22 mouse cellular contexts compared by ENCODE assay signal in genomic region chrX:103521221-103521716, GRCm38 (mm10).
DNase-seq lines count a peak whose midpoint lies in the region; ATAC-seq and TF ChIP-seq lines count a peak whose summit lies in the region.
"Had no signal": no experiment of that assay in that cellular context is flagged by ENCODE, and none has a peak within 500 bp of the region (broad histone marks: within the 10 kb centered on the region; RNA-seq: fewer than 3 reads in every experiment).

No protein-coding gene starts in this region.

- H3K4me3 ChIP-seq in kidney, embryonic 16.5 days (ENCODE audit: low read length), result no peak overlapping the region
- H3K4me3 ChIP-seq in bone marrow macrophage, adult 2 months (ENCODE audit: insufficient read depth, low read length), result no peak overlapping the region
- H3K4me3 ChIP-seq in stomach, postnatal 0 days (ENCODE audit: low read depth, low read length), result no peak overlapping the region
- H3K4me3 ChIP-seq: embryonic facial prominence, embryonic 10.5 days; forebrain, embryonic 13.5 days; gastrocnemius, adult 2 months; heart, embryonic 10.5 days; hindbrain, embryonic 13.5 days had no signal

- ATAC-seq in kidney, embryonic 16.5 days (ENCODE audit: low FRiP score, low TSS enrichment), result no peak
- peak; percentile 32 to 37; a peak in 2 of 4 replicates for ATAC-seq in hematopoietic stem cell, adult 5-6 weeks (replicated peaks in 1 of 2; ENCODE audit: insufficient read depth in 1 of 2, low FRiP score in 2 of 2, low TSS enrichment in 1 of 2, low read depth in 1 of 2, poor library complexity in 2 of 2, severe bottlenecking in 2 of 2)
- ATAC-seq in stomach, postnatal 0 days (ENCODE audit: low FRiP score, low TSS enrichment), result no peak
- ATAC-seq: forebrain, embryonic 13.5 days; forebrain, postnatal 0 days; hindbrain, postnatal 0 days had no signal

- H3K4me2 ChIP-seq in kidney, embryonic 16.5 days (replicated peaks; ENCODE audit: low read depth, low read length), result no peak overlapping the region
- H3K4me2 ChIP-seq in stomach, postnatal 0 days (replicated peaks; ENCODE audit: low read depth), result no peak overlapping the region
- H3K4me2 ChIP-seq: forebrain, embryonic 13.5 days; hindbrain, embryonic 13.5 days had no signal

- H3K27ac ChIP-seq in kidney, embryonic 16.5 days (ENCODE audit: low read length), result no peak overlapping the region
- peak overlapping the region; percentile 79 for H3K27ac ChIP-seq in bone marrow macrophage, adult 2 months (ENCODE audit: insufficient read depth, low read depth, low read length)
- no peak overlapping the region for H3K27ac ChIP-seq in stomach, postnatal 0 days (replicated peaks)
- H3K27ac ChIP-seq: embryonic facial prominence, embryonic 10.5 days; forebrain, embryonic 13.5 days; gastrocnemius, adult 2 months; heart, embryonic 10.5 days; hindbrain, embryonic 13.5 days; hindbrain, postnatal 0 days had no signal

- TF ChIP-seq EP300 in stomach, postnatal 0 days (optimal IDR thresholded peaks at IDR 0.05), result no peak

- H3K36me3 ChIP-seq in kidney, embryonic 16.5 days (ENCODE audit: insufficient read depth, low read length), result no peaks in the 10 kb centered on the region
- no peaks in the 10 kb centered on the region for H3K36me3 ChIP-seq in stomach, postnatal 0 days (ENCODE audit: control insufficient read depth, insufficient read depth, low read length)
- H3K36me3 ChIP-seq: embryonic facial prominence, embryonic 10.5 days; heart, embryonic 10.5 days; hindbrain, embryonic 13.5 days had no signal

- H3K9me3 ChIP-seq in kidney, embryonic 16.5 days (ENCODE audit: low read length), result no peaks in the 10 kb centered on the region
- H3K9me3 ChIP-seq in stomach, postnatal 0 days (ENCODE audit: control insufficient read depth, low read length), result no peaks in the 10 kb centered on the region
- H3K9me3 ChIP-seq: embryonic facial prominence, embryonic 10.5 days; forebrain, embryonic 13.5 days; heart, embryonic 10.5 days; hindbrain, embryonic 13.5 days had no signal

- TF ChIP-seq CTCF in bone marrow macrophage, adult 2 months (IDR thresholded peaks at IDR 0.05; ENCODE audit: low read depth, low read length), result no peak
- TF ChIP-seq CTCF in stomach, postnatal 0 days (IDR thresholded peaks at IDR 0.05; ENCODE audit: low read depth), result no peak

- no peak overlapping the region for H3K9ac ChIP-seq in kidney, embryonic 16.5 days (replicated peaks; ENCODE audit: low read length)
- no peak overlapping the region for H3K9ac ChIP-seq in stomach, postnatal 0 days (ENCODE audit: low read length)
- H3K9ac ChIP-seq: forebrain, embryonic 13.5 days; forebrain, postnatal 0 days; hindbrain, embryonic 13.5 days had no signal

- WGBS in kidney, embryonic 16.5 days, result 72% methylated on average over 4 of the region's 4 CpGs
- WGBS in stomach, postnatal 0 days, result 63% methylated on average over 4 of the region's 4 CpGs

- no peaks in the 10 kb centered on the region for H3K4me1 ChIP-seq in kidney, embryonic 16.5 days (ENCODE audit: insufficient read depth, low read length)
- H3K4me1 ChIP-seq in bone marrow macrophage, adult 2 months (ENCODE audit: control insufficient read depth, insufficient read depth, low read length), result peaks cover 23% of the 10 kb centered on the region
- H3K4me1 ChIP-seq in stomach, postnatal 0 days (replicated peaks; ENCODE audit: control insufficient read depth, insufficient read depth), result no peaks in the 10 kb centered on the region
- H3K4me1 ChIP-seq: embryonic facial prominence, embryonic 10.5 days; forebrain, embryonic 13.5 days; heart, embryonic 10.5 days; hindbrain, embryonic 13.5 days had no signal

- no peaks in the 10 kb centered on the region for H3K27me3 ChIP-seq in kidney, embryonic 16.5 days (ENCODE audit: insufficient read depth, low read length)
- H3K27me3 ChIP-seq in stomach, postnatal 0 days (ENCODE audit: control insufficient read depth, insufficient read depth, low read length), result no peaks in the 10 kb centered on the region
- H3K27me3 ChIP-seq: forebrain, embryonic 13.5 days; hindbrain, embryonic 13.5 days had no signal

- peak; percentile 28 to 51 for DNase-seq in kidney, postnatal 25 days
- DNase-seq in stomach, postnatal 0 days (ENCODE audit: low spot score), result peak; percentile 16
- DNase-seq in right cerebral cortex, postnatal 4 days, result no peak
- no peak for DNase-seq in layer of hippocampus, postnatal 10 days (ENCODE audit: low spot score in 2 of 2)
- DNase-seq: adrenal gland, adult 8-10 months; adrenal gland, postnatal 36 days; cerebellum, adult 11-12 months; cerebellum, adult 9-11 months; cerebellum, postnatal 36 days; forebrain, postnatal 0 days; gastrocnemius, adult 2 months; gastrocnemius, postnatal 36 days; heart, postnatal 10 days; heart, postnatal 4 days had no signal

- no peak for TF ChIP-seq POLR2A in bone marrow macrophage, adult 2 months (IDR thresholded peaks at IDR 0.05; ENCODE audit: borderline replicate concordance, low read depth, low read length)

Comparison
In these comparisons a context has a peak if more than half of its experiments do, and no peak if none do; other contexts are left out.
1. DNase-seq: peak in kidney, postnatal 25 days (2 of 2) and stomach, postnatal 0 days (single experiment); none in right cerebral cortex, postnatal 4 days (single experiment) and layer of hippocampus, postnatal 10 days (0 of 2).
2. ATAC-seq: peak in hematopoietic stem cell, adult 5-6 weeks (2 of 2); none in kidney, embryonic 16.5 days (single experiment) and stomach, postnatal 0 days (single experiment).